Mouse (Mus musculus): ENCODE measurements at regions not wholly inside any gene's neighbourhood (a gene's known extent, or its start where the extent isn't known, plus 50 kb on each side); places are given as distances from the start of the nearest gene placed in this dataset.

GRCm38 (mm10) chr13:101586787-101587186 lies 181.2 kb downstream of the Pik3r1 start:
- TF ChIP-seq POLR2A (IDR thresholded peaks at IDR 0.05; ENCODE audit: insufficient read length, low read depth) (no peak), CEBPB (IDR thresholded peaks at IDR 0.05; ENCODE audit: insufficient read depth, poor library complexity, severe bottlenecking) (no peak), MAX (IDR thresholded peaks at IDR 0.05; ENCODE audit: low read depth) (no peak), POLR2AphosphoS2 (IDR thresholded peaks at IDR 0.05; ENCODE audit: insufficient read length, low read depth) (no peak), MYOG (IDR thresholded peaks at IDR 0.05; ENCODE audit: control insufficient read depth in 1 of 3, insufficient read depth in 1 of 3, insufficient read length in 2 of 3, low read depth in 2 of 3) (no peak), TCF3 (IDR thresholded peaks at IDR 0.05; ENCODE audit: insufficient read length, low read depth) (no peak), USF1 (IDR thresholded peaks at IDR 0.05; ENCODE audit: low read depth) (no peak), TCF12 (IDR thresholded peaks at IDR 0.05; ENCODE audit: insufficient read depth, poor library complexity, severe bottlenecking) (no peak), E2F4 (IDR thresholded peaks at IDR 0.05; ENCODE audit: insufficient read depth) (no peak), REST (IDR thresholded peaks at IDR 0.05; ENCODE audit: insufficient read depth, insufficient read length) (no peak), SRF (IDR thresholded peaks at IDR 0.05; ENCODE audit: control insufficient read depth, insufficient read length, low read depth) (no peak), MYOD1 (IDR thresholded peaks at IDR 0.05; ENCODE audit: control insufficient read depth in 1 of 3, insufficient read length in 2 of 3, low read depth in 2 of 3) (no peak)
